Mouse (Mus musculus) cerebellum, postnatal 14 days (tissue): ENCODE data around the gene Pepd.

Source experiments
- DNase-seq, 2 experiments: peaks; one replicate each; pipeline ENCODE4 v3.0.0; 2021; ENCODE audit warnings: mixed read lengths in 2 of 2

Pepd gene

GRCm38 (mm10) chr7:35057569-35057968 is 145.4 kb downstream of the Pepd start:
- no peak for DNase-seq

GRCm38 (mm10) chr7:35058329-35058728 is 146.2 kb downstream of the Pepd start:
- no peak for DNase-seq

- no peak for DNase-seq
These were observed 147.3 kb downstream of the Pepd start for GRCm38 (mm10) chr7:35059467-35059866.

GRCm38 (mm10) chr7:35064286-35065258 is 152.4 kb downstream of the Pepd start:
- peak; percentile 31 to 50 for DNase-seq

- DNase-seq: no peak
These were observed 153.8 kb downstream of the Pepd start for GRCm38 (mm10) chr7:35065958-35066357.

GRCm38 (mm10) chr7:35066640-35067212 is 154.5 kb downstream of the Pepd start:
- DNase-seq: no peak

- no peak for DNase-seq
These were observed 164.5 kb downstream of the Pepd start for GRCm38 (mm10) chr7:35076645-35077044.

- DNase-seq: no peak
These were observed 168.7 kb downstream of the Pepd start for GRCm38 (mm10) chr7:35080843-35081338.

- DNase-seq: no peak
These were observed 169.4 kb downstream of the Pepd start for GRCm38 (mm10) chr7:35081406-35082104.

- DNase-seq: no peak
These were observed 172.6 kb downstream of the Pepd start for GRCm38 (mm10) chr7:35084565-35085360.

GRCm38 (mm10) chr7:35086271-35086861 is 174.2 kb downstream of the Pepd start:
- DNase-seq: peak; percentile 55 to 67

GRCm38 (mm10) chr7:35090550-35090949 is 178.4 kb downstream of the Pepd start:
- DNase-seq: no peak
